Mouse (Mus musculus) cerebellum, postnatal 10 days (tissue): ENCODE measurements at regions not wholly inside any gene's neighbourhood (a gene's known extent, or its start where the extent isn't known, plus 50 kb on each side); places are given as distances from the start of the nearest gene placed in this dataset.

ENCODE experiments used
- DNase-seq, 2 experiments: peaks; one replicate each; pipeline ENCODE4 v3.0.0; 2021; ENCODE audit warnings: mixed read lengths in 2 of 2

GRCm38 (mm10) chr2:134419581-134419980 is 134.6 kb downstream of the Hao1 start:
- DNase-seq: no peak

GRCm38 (mm10) chr2:134399564-134399963 is 154.6 kb downstream of the Hao1 start:
- no peak for DNase-seq

GRCm38 (mm10) chr2:134393421-134393820 is 160.7 kb downstream of the Hao1 start:
- DNase-seq: no peak

GRCm38 (mm10) chr2:134375116-134375515 is 179.1 kb downstream of the Hao1 start:
- DNase-seq: no peak

- DNase-seq: peak; percentile 6 to 13
Observed at GRCm38 (mm10) chr2:134350894-134351501, 203.2 kb downstream of the Hao1 start.

GRCm38 (mm10) chr2:134350442-134350841 is 203.7 kb downstream of the Hao1 start:
- DNase-seq: no peak

- no peak for DNase-seq
Observed at GRCm38 (mm10) chr2:134342515-134343140, 211.5 kb downstream of the Hao1 start.

- DNase-seq: no peak
Observed at GRCm38 (mm10) chr2:134308092-134308491, 246.1 kb downstream of the Hao1 start.

- DNase-seq: no peak
Observed at GRCm38 (mm10) chr2:134290126-134290691, 264.0 kb downstream of the Hao1 start.

- no peak for DNase-seq
Observed at GRCm38 (mm10) chr2:134275881-134276280, 278.3 kb downstream of the Hao1 start.

- DNase-seq: no peak
Observed at GRCm38 (mm10) chr2:134268466-134268865, 285.7 kb downstream of the Hao1 start.
